Mouse (Mus musculus): ENCODE measurements around the gene Mtmr10. TPM values are rescaled to one million over a fixed set of nuclear protein-coding genes. Genes with fewer than 3 reads are reported as not detected.

Gene Mtmr10
- polyA plus RNA-seq, 1 experiment from 2014 or later: 13.2 TPM

- Histone ChIP-seq H3K36me3 (replicated peaks; ENCODE audit: control insufficient read depth, insufficient read depth, low read depth, low read length) (peaks cover 3% of the 10 kb centered on the region), H3K27me3 (ENCODE audit: control insufficient read depth, insufficient read depth, low read length) (no peaks in the 10 kb centered on the region), H3K4me2 (ENCODE audit: low read depth, low read length) (peak within 1 kb of the TSS; percentile 61), H3K27ac (replicated peaks; ENCODE audit: low read depth, low read length) (peak within 1 kb of the TSS; percentile 80), H3K9ac (replicated peaks; ENCODE audit: low read length) (peak within 1 kb of the TSS; percentile 85), H3K9me3 (replicated peaks; ENCODE audit: control insufficient read depth, low read length) (no peaks in the 10 kb centered on the region), H3K4me1 (ENCODE audit: control insufficient read depth, insufficient read depth, low read length) (no peaks in the 10 kb centered on the region), H3K4me3 (ENCODE audit: low read depth, low read length) (peak within 1 kb of the TSS; percentile 56)
- peak; percentile 94 for ATAC-seq (replicated peaks; ENCODE audit: insufficient number of reproducible peaks, low FRiP score, low TSS enrichment, low read depth)
- DNase-seq (ENCODE audit: low spot score): peak; percentile 89
- 4% methylated on average over 27 of the region's 27 CpGs for WGBS
These were observed 86.5 kb downstream of the Mtmr10 start, which contains the start of gene Fan1 for GRCm38 (mm10) chr7:64373830-64374562. Gene Fan1, minus strand, starts transcription at chr7:64374095.

Small RNAs within 50 kb of the gene (microRNA-seq; reads per million reads assigned to microRNA genes)
- gene Mir6416 (ENCODE audit: borderline number of aligned reads): not detected

Other genes with a start within 250 kb of the Mtmr10 start
- gene Trpm1, start 133.8 kb upstream of the Mtmr10 start, polyA plus RNA-seq (2014; fragmentation: Nextera tagmentation; extraction: Ambion mirVana): 16.1 and 33.5 TPM in 2 replicates
- gene Fan1, start 86.4 kb downstream of the Mtmr10 start, polyA plus RNA-seq (2014; fragmentation: Nextera tagmentation; extraction: Ambion mirVana): 5.5 and 6.4 TPM in 2 replicates
- gene Mphosph10, start 104.6 kb downstream of the Mtmr10 start, polyA plus RNA-seq (2014; fragmentation: Nextera tagmentation; extraction: Ambion mirVana): 55.3 and 68.7 TPM in 2 replicates
- gene Mcee, start 105.0 kb downstream of the Mtmr10 start, polyA plus RNA-seq (2014; fragmentation: Nextera tagmentation; extraction: Ambion mirVana): 44.3 and 44.4 TPM in 2 replicates
- 18.3 and 20.7 TPM in 2 replicates for gene Apba2, start 214.1 kb downstream of the Mtmr10 start, polyA plus RNA-seq (2014; fragmentation: Nextera tagmentation; extraction: Ambion mirVana)